Mouse (Mus musculus): ENCODE results near the gene Rpl31. TPM values are rescaled to one million over a fixed set of nuclear protein-coding genes. Genes with fewer than 3 reads are reported as not detected.

Rpl31 gene
- polyA plus RNA-seq, 1 experiment = 1,128 TPM

GRCm38 (mm10) chr1:39400173-39400572 is 32.5 kb downstream of the Rpl31 start:
- DNase-seq (ENCODE audit: low read depth) = no peak
- TF ChIP-seq POLR2A (IDR thresholded peaks at IDR 0.05; ENCODE audit: borderline replicate concordance, extremely low read depth, insufficient read depth, insufficient read length, poor library complexity, severe bottlenecking) (no peak), CTCF (IDR thresholded peaks at IDR 0.05; ENCODE audit: borderline replicate concordance, extremely low read depth, insufficient read depth, insufficient read length) (no peak)

GRCm38 (mm10) chr1:39407108-39407507 is 39.5 kb downstream of the Rpl31 start:
- TF ChIP-seq POLR2A (IDR thresholded peaks at IDR 0.05; ENCODE audit: borderline replicate concordance, extremely low read depth, insufficient read depth, insufficient read length, poor library complexity, severe bottlenecking) (no peak), CTCF (IDR thresholded peaks at IDR 0.05; ENCODE audit: borderline replicate concordance, extremely low read depth, insufficient read depth, insufficient read length) (no peak)
- DNase-seq (ENCODE audit: low read depth) = no peak

- no peak for DNase-seq (ENCODE audit: low read depth)
- TF ChIP-seq POLR2A (IDR thresholded peaks at IDR 0.05; ENCODE audit: borderline replicate concordance, extremely low read depth, insufficient read depth, insufficient read length, poor library complexity, severe bottlenecking) = no peak
- no peak for TF ChIP-seq CTCF (IDR thresholded peaks at IDR 0.05; ENCODE audit: borderline replicate concordance, extremely low read depth, insufficient read depth, insufficient read length)
Measured at GRCm38 (mm10) chr1:39408123-39408522, 40.5 kb downstream of the Rpl31 start.

- no peak for TF ChIP-seq CTCF (IDR thresholded peaks at IDR 0.05; ENCODE audit: borderline replicate concordance, extremely low read depth, insufficient read depth, insufficient read length)
- no peak for TF ChIP-seq POLR2A (IDR thresholded peaks at IDR 0.05; ENCODE audit: borderline replicate concordance, extremely low read depth, insufficient read depth, insufficient read length, poor library complexity, severe bottlenecking)
- peak; percentile 4 for DNase-seq (ENCODE audit: low read depth)
Measured at GRCm38 (mm10) chr1:39408668-39409067, 41.0 kb downstream of the Rpl31 start.

GRCm38 (mm10) chr1:39410085-39410821 is 42.6 kb downstream of the Rpl31 start:
- no peak for TF ChIP-seq POLR2A (IDR thresholded peaks at IDR 0.05; ENCODE audit: borderline replicate concordance, extremely low read depth, insufficient read depth, insufficient read length, poor library complexity, severe bottlenecking)
- TF ChIP-seq CTCF (IDR thresholded peaks at IDR 0.05; ENCODE audit: borderline replicate concordance, extremely low read depth, insufficient read depth, insufficient read length) = no peak
- peak; percentile 11 for DNase-seq (ENCODE audit: low read depth)

- DNase-seq (ENCODE audit: low read depth) = peak; percentile 52
- TF ChIP-seq CTCF (IDR thresholded peaks at IDR 0.05; ENCODE audit: borderline replicate concordance, extremely low read depth, insufficient read depth, insufficient read length) (no peak), POLR2A (IDR thresholded peaks at IDR 0.05; ENCODE audit: borderline replicate concordance, extremely low read depth, insufficient read depth, insufficient read length, poor library complexity, severe bottlenecking) (no peak)
Measured at GRCm38 (mm10) chr1:39417817-39418216, 50.2 kb downstream of the Rpl31 start.

- TF ChIP-seq POLR2A (IDR thresholded peaks at IDR 0.05; ENCODE audit: borderline replicate concordance, extremely low read depth, insufficient read depth, insufficient read length, poor library complexity, severe bottlenecking) (no peak), CTCF (IDR thresholded peaks at IDR 0.05; ENCODE audit: borderline replicate concordance, extremely low read depth, insufficient read depth, insufficient read length) (no peak)
- no peak for DNase-seq (ENCODE audit: low read depth)
Measured at GRCm38 (mm10) chr1:39418852-39419251, 51.2 kb downstream of the Rpl31 start.

GRCm38 (mm10) chr1:39420987-39421386 is 53.3 kb downstream of the Rpl31 start:
- no peak for TF ChIP-seq CTCF (IDR thresholded peaks at IDR 0.05; ENCODE audit: borderline replicate concordance, extremely low read depth, insufficient read depth, insufficient read length)
- no peak for TF ChIP-seq POLR2A (IDR thresholded peaks at IDR 0.05; ENCODE audit: borderline replicate concordance, extremely low read depth, insufficient read depth, insufficient read length, poor library complexity, severe bottlenecking)
- no peak for DNase-seq (ENCODE audit: low read depth)

Other genes with a start within 250 kb of the Rpl31 start
- gene Npas2, start 174.1 kb upstream of the Rpl31 start, polyA plus RNA-seq (2012; rRNA removed) = 0.44 and 0.77 TPM in 2 replicates
- gene Tbc1d8, start 110.9 kb downstream of the Rpl31 start, polyA plus RNA-seq (2012; rRNA removed) = 12.6 and 12.8 TPM in 2 replicates
- gene Cnot11, start 167.2 kb downstream of the Rpl31 start, polyA plus RNA-seq (2012; rRNA removed) = 23.5 and 27.7 TPM in 2 replicates
- gene Rnf149, start 209.6 kb downstream of the Rpl31 start, polyA plus RNA-seq (2012; rRNA removed) = 21.9 and 24.4 TPM in 2 replicates